Mouse (Mus musculus): ENCODE data around the gene Pmp22. TPM values are rescaled to one million over a fixed set of nuclear protein-coding genes. Genes with fewer than 3 reads are reported as not detected.

The Pmp22 gene
- polyA plus RNA-seq, 1 experiment from 2014 or later = 102 TPM

GRCm38 (mm10) chr11:63132501-63133435, 4.0 kb downstream of the Pmp22 start:
- WGBS = 1% methylated on average over 52 of the region's 66 CpGs
- ATAC-seq (ENCODE audit: low FRiP score, low TSS enrichment) (peak; percentile 31; the same call in 1 of the 2 replicates), DNase-seq (ENCODE audit: low spot score) (peak; percentile 64)

GRCm38 (mm10) chr11:63134021-63134420, 5.2 kb downstream of the Pmp22 start:
- H3K36me3 ChIP-seq (ENCODE audit: control insufficient read depth, insufficient read depth, low read length) = peaks cover 2% of the 10 kb centered on the region; the same call in 1 of the 2 replicates
- 74% methylated on average over 5 of the region's 5 CpGs for WGBS

More at GRCm38 (mm10) chr11:63132501-63133435, 4.0 kb downstream of the Pmp22 start:
- Histone ChIP-seq H3K9me3 (ENCODE audit: control insufficient read depth, low read length) (no peaks in the 10 kb centered on the region), H3K4me1 (replicated peaks; ENCODE audit: control insufficient read depth, insufficient read depth) (peaks cover 10% of the 10 kb centered on the region), H3K27ac (replicated peaks) (peak overlapping the region; percentile 95), H3K36me3 (ENCODE audit: control insufficient read depth, insufficient read depth, low read length) (peaks cover 2% of the 10 kb centered on the region; the same call in 1 of the 2 replicates), H3K4me3 (ENCODE audit: low read depth, low read length) (peak overlapping the region; percentile 63), H3K9ac (ENCODE audit: low read length) (peak overlapping the region; percentile 84), H3K4me2 (replicated peaks; ENCODE audit: low read depth) (peak overlapping the region; percentile 59), H3K27me3 (ENCODE audit: control insufficient read depth, insufficient read depth, low read length) (no peaks in the 10 kb centered on the region)
- peak; percentile 56 for TF ChIP-seq CTCF (IDR thresholded peaks at IDR 0.05; ENCODE audit: low read depth)
- peak; percentile 43 for TF ChIP-seq EP300 (optimal IDR thresholded peaks at IDR 0.05)

GRCm38 (mm10) chr11:63134742-63135482, 6.1 kb downstream of the Pmp22 start:
- Histone ChIP-seq H3K36me3 (ENCODE audit: control insufficient read depth, insufficient read depth, low read length) (peaks cover 2% of the 10 kb centered on the region; the same call in 1 of the 2 replicates), H3K4me1 (replicated peaks; ENCODE audit: control insufficient read depth, insufficient read depth) (peaks cover 10% of the 10 kb centered on the region), H3K27ac (replicated peaks) (no peak overlapping the region), H3K27me3 (ENCODE audit: control insufficient read depth, insufficient read depth, low read length) (no peaks in the 10 kb centered on the region), H3K9ac (ENCODE audit: low read length) (no peak overlapping the region), H3K4me3 (ENCODE audit: low read depth, low read length) (no peak overlapping the region), H3K9me3 (ENCODE audit: control insufficient read depth, low read length) (no peaks in the 10 kb centered on the region), H3K4me2 (replicated peaks; ENCODE audit: low read depth) (no peak overlapping the region)
- no peak for DNase-seq (ENCODE audit: low spot score)
- no peak for TF ChIP-seq CTCF (IDR thresholded peaks at IDR 0.05; ENCODE audit: low read depth)
- TF ChIP-seq EP300 (optimal IDR thresholded peaks at IDR 0.05) = no peak
- WGBS = 55% methylated on average over 15 of the region's 15 CpGs
- ATAC-seq (ENCODE audit: low FRiP score, low TSS enrichment) = no peak

More at GRCm38 (mm10) chr11:63134021-63134420, 5.2 kb downstream of the Pmp22 start:
- Histone ChIP-seq H3K4me1 (replicated peaks; ENCODE audit: control insufficient read depth, insufficient read depth) (peaks cover 10% of the 10 kb centered on the region), H3K9me3 (ENCODE audit: control insufficient read depth, low read length) (no peaks in the 10 kb centered on the region), H3K27ac (replicated peaks) (no peak overlapping the region), H3K4me3 (ENCODE audit: low read depth, low read length) (no peak overlapping the region), H3K4me2 (replicated peaks; ENCODE audit: low read depth) (no peak overlapping the region; the same call in 1 of the 2 replicates), H3K9ac (ENCODE audit: low read length) (no peak overlapping the region), H3K27me3 (ENCODE audit: control insufficient read depth, insufficient read depth, low read length) (no peaks in the 10 kb centered on the region)
- no peak for DNase-seq (ENCODE audit: low spot score)
- no peak for TF ChIP-seq CTCF (IDR thresholded peaks at IDR 0.05; ENCODE audit: low read depth)
- no peak for TF ChIP-seq EP300 (optimal IDR thresholded peaks at IDR 0.05)
- no peak for ATAC-seq (ENCODE audit: low FRiP score, low TSS enrichment)

DNA sequence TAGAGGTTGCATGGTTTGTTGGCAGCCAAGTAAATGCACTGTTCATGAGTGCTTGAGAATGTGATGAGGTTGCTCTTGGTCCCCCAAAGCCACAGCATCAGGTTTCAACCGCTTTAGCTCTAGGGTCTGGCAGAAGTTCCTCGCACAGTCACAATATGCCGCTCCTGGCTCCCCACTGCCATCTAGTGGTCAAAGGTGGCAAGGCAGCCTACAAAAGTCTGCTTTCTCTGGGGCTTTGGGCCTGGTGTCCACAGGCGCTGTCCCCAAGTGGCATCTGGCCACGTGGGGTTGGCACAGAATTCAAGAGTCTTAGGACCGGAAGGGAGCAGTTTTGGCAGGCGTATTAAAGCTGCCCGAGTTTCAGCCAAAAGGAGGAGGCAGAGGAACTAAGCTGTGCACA, 6.8 kb downstream of the Pmp22 start:
- no peak overlapping the region for H3K9ac ChIP-seq (ENCODE audit: low read length)
- DNase-seq (ENCODE audit: low spot score) = peak; percentile 86
- no peaks in the 10 kb centered on the region for H3K27me3 ChIP-seq (ENCODE audit: control insufficient read depth, insufficient read depth, low read length)
- H3K4me2 ChIP-seq (replicated peaks; ENCODE audit: low read depth) = no peak overlapping the region
- WGBS = 4% methylated on average over 8 of the region's 8 CpGs
- peak overlapping the region; percentile 61; the same call in 1 of the 2 replicates for H3K27ac ChIP-seq (replicated peaks)
- ATAC-seq (ENCODE audit: low FRiP score, low TSS enrichment) = peak; percentile 50
- H3K4me3 ChIP-seq (ENCODE audit: low read depth, low read length) = no peak overlapping the region
- no peaks in the 10 kb centered on the region for H3K9me3 ChIP-seq (ENCODE audit: control insufficient read depth, low read length)
- TF ChIP-seq EP300 (optimal IDR thresholded peaks at IDR 0.05) (no peak), CTCF (IDR thresholded peaks at IDR 0.05; ENCODE audit: low read depth) (peak; percentile 100)
- H3K4me1 ChIP-seq (replicated peaks; ENCODE audit: control insufficient read depth, insufficient read depth) = peaks cover 7% of the 10 kb centered on the region
- peaks cover 2% of the 10 kb centered on the region; the same call in 1 of the 2 replicates for H3K36me3 ChIP-seq (ENCODE audit: control insufficient read depth, insufficient read depth, low read length)

DNA sequence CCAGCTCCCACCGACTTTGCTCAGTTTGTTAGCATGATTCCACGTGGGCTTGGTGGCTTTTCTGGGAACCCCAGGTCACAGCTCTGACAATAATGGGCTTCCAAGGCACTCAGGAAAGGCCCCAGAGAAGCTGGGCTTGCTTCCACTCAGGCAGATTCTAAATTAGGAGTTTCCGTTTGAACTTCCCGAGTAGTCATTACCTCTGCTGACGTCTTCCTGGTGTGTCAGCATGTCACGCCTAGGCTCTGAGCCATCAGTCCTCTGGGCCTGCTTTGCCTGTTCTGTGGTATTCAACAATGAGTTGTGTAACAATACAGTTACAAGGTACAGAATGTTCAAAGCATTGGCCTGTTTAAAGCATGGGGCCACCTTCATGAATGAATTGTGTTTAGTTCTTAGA, 7.4 kb downstream of the Pmp22 start:
- TF ChIP-seq EP300 (optimal IDR thresholded peaks at IDR 0.05) (peak; percentile 27), CTCF (IDR thresholded peaks at IDR 0.05; ENCODE audit: low read depth) (no peak)
- Histone ChIP-seq H3K27me3 (ENCODE audit: control insufficient read depth, insufficient read depth, low read length) (no peaks in the 10 kb centered on the region), H3K9me3 (ENCODE audit: control insufficient read depth, low read length) (no peaks in the 10 kb centered on the region), H3K4me3 (ENCODE audit: low read depth, low read length) (no peak overlapping the region), H3K27ac (replicated peaks) (peak overlapping the region; percentile 61; the same call in 1 of the 2 replicates), H3K9ac (ENCODE audit: low read length) (no peak overlapping the region), H3K4me1 (replicated peaks; ENCODE audit: control insufficient read depth, insufficient read depth) (peaks cover 1% of the 10 kb centered on the region), H3K4me2 (replicated peaks; ENCODE audit: low read depth) (no peak overlapping the region), H3K36me3 (ENCODE audit: control insufficient read depth, insufficient read depth, low read length) (peaks cover 2% of the 10 kb centered on the region; the same call in 1 of the 2 replicates)
- DNase-seq (ENCODE audit: low spot score) (no peak), ATAC-seq (ENCODE audit: low FRiP score, low TSS enrichment) (no peak)
- WGBS = 54% methylated on average over 6 of the region's 6 CpGs

Data from stomach, postnatal 0 days (tissue).